Mouse (Mus musculus) left cerebral cortex, adult 11 months (tissue): ENCODE results near the gene E330034G19Rik.

ENCODE experiments used
- DNase-seq: peaks from one replicate; pipeline ENCODE4 v3.0.0; 2022; ENCODE audit warnings: low spot score

The E330034G19Rik gene

GRCm38 (mm10) chr14:24358295-24358951 lies 65.4 kb downstream of the E330034G19Rik start:
- no peak for DNase-seq
